Mouse (Mus musculus) embryonic fibroblast, embryonic 13.5 days (primary cell): ENCODE results near the gene Cadps.

Experiments used
- CTCF ChIP-seq: IDR thresholded peaks from 2 replicates; pipeline ENCODE4 v1.5.1; 2011; ENCODE audit warnings: mild to moderate bottlenecking, control low read depth, low read length, moderate library complexity, borderline replicate concordance; ENCODE audit not compliant: insufficient read depth
- POLR2A ChIP-seq: IDR thresholded peaks from 2 replicates; pipeline ENCODE4 v1.6.1; 2011; ENCODE audit warnings: low read depth, mild to moderate bottlenecking, control low read depth, low read length, moderate library complexity

- no peak for TF ChIP-seq POLR2A
- TF ChIP-seq CTCF, result no peak
These were observed 215.9 kb downstream of the Cadps start for GRCm38 (mm10) chr14:12607025-12607424.
